Mouse (Mus musculus) testis, postnatal 14 days (tissue): Measurements from ENCODE around the gene Adcy9.
"Not testable (repeated sequence)": the region's sequence is repeated elsewhere in the genome, so short reads cannot be mapped to it uniquely, and the experiment has no call there.

Experiments used
- DNase-seq: peaks from one replicate; pipeline ENCODE4 v3.0.0; 2021; ENCODE audit warnings: low spot score

The Adcy9 gene

GRCm38 (mm10) chr16:4270911-4271310 lies 149.4 kb downstream of the Adcy9 start:
- DNase-seq = no peak

- DNase-seq = peak; percentile 72
These were observed 152.2 kb downstream of the Adcy9 start for GRCm38 (mm10) chr16:4267857-4268666.

GRCm38 (mm10) chr16:4267453-4267852 lies 152.8 kb downstream of the Adcy9 start:
- no peak for DNase-seq

GRCm38 (mm10) chr16:4265351-4265750 lies 154.9 kb downstream of the Adcy9 start:
- no peak for DNase-seq

- no peak for DNase-seq
These were observed 156.8 kb downstream of the Adcy9 start for GRCm38 (mm10) chr16:4263486-4263885.

GRCm38 (mm10) chr16:4257546-4257945 lies 162.8 kb downstream of the Adcy9 start:
- no peak for DNase-seq

- DNase-seq = no peak
These were observed 171.5 kb downstream of the Adcy9 start for GRCm38 (mm10) chr16:4248791-4249190.

GRCm38 (mm10) chr16:4245241-4245640 lies 175.1 kb downstream of the Adcy9 start:
- not testable (repeated sequence) for DNase-seq
